Mouse (Mus musculus) kidney, postnatal 4 days (tissue): ENCODE measurements at regions not wholly inside any gene's neighbourhood (a gene's known extent, or its start where the extent isn't known, plus 50 kb on each side); places are given as distances from the start of the nearest gene placed in this dataset.

Experiments
- DNase-seq, 2 experiments: peaks; one replicate each; pipeline ENCODE4 v3.0.0; 2021; ENCODE audit warnings: mixed read lengths in 2 of 2

DNA sequence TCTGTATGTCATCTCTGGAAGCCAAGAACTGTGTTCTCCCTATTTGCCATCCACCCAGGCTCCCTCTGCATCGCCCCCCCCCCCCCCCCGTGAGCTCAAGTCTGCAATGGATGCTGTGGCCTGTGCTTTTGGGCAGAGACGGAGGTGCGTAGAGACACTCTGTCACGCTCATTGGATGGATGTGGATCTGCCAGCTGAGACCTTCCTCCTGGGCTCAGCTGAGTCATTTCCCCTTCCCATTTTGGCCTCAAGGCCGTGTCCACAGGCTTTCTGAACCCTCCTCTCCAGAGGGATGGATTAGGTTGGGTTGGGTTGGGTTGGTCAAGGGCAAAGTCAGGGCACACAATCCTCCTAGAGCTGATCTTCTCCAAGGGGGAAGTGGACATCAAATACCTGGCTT is 72.9 kb upstream of the Sulf2 start:
- DNase-seq: no peak

DNA sequence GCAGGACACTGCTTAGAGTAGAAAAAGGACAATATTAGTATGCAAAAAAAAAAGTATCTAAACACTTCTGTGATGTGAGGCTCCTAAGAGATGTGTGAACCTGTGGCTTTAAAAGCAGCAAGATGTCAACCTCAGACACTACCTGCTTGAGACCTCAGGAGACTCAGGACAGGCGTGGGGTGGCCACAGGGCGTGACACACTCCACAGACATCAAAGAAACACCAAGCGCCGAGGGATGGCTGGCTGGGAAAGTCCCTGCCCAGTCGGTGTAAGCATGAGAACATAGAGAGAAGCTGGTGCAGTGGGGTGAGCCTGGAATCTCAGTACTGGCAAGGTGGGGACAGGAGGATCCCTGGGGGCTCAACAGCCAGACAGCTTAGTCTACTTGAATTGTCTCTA is 72.0 kb upstream of the Sulf2 start:
- DNase-seq: no peak

DNA sequence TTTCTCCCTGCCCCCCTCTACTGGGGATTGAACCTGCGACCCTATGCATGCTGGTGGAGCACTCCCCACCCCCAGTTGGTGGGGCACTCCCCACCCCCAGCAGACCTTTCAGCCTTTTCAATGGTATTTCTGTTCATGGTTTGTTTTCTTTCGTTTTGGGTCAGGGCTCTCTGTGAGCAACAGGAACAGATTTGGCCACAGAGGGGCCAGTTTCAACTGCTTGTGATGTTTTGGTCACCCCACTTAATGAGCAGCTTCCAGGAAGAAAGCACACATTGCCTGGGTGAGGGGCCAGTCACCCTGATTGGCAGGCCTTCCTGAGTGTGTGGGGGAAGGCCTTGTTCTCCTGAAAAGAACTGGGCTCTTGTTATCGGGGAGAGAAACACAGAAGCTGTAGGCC is 71.5 kb upstream of the Sulf2 start:
- DNase-seq: peak; percentile 34 to 45

DNA sequence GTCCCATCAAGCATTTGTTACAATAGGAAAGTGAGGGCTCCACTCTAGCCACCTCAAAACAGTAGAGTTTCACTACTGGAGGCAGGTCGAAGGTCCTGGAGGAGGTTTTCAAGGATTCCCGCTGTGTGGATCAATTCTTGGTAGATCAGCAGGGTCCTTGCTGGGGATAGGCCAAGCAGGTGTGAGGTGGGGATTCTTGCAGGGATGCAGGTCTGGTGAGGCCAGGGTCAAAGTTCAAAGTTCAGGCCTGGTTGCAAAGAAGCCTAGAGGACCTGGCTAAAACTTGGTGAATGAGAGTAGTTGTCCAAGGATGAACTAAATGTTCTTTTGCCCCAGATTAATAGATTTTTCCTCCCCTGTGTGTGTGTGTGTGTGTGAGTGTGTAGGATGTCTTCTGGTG is 70.9 kb upstream of the Sulf2 start:
- no peak for DNase-seq

DNA sequence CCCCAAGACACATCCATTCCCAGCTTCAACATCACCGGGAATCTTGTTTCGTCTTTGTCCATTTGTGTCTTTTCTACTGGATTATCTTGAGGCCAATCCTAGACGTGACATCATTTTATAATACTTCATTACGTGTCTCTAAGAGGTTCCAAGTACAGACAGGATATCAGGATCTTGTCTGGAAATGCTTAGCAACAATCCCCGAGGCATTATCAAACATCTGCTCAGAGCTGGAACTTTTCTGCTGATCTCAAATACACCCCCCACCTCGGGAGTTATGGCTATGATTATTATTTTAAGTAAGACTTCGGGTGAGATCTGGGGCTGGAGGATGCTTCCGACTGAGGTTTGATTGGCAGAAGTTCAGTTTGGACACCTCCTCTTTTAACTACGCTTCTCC is 69.9 kb upstream of the Sulf2 start:
- DNase-seq: no peak

DNA sequence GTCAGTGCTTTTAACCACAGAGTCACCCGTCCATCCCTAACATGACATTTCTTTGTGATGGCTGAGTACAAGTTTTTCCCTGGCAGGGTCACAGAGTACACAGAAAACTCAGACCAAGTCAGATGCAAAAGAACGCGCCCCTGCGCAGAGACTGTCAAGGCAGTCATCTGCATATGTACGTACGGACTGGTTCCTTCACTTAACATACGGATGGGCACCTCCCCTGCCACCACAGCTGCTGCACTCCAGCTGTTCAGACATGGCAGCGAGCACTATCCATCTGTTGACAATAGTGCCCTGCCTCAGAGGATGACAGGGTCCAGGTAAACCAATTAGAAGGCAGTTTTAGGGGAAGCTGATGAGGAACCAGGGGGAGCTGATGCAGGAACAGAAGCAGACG is 63.3 kb upstream of the Sulf2 start:
- DNase-seq: no peak

DNA sequence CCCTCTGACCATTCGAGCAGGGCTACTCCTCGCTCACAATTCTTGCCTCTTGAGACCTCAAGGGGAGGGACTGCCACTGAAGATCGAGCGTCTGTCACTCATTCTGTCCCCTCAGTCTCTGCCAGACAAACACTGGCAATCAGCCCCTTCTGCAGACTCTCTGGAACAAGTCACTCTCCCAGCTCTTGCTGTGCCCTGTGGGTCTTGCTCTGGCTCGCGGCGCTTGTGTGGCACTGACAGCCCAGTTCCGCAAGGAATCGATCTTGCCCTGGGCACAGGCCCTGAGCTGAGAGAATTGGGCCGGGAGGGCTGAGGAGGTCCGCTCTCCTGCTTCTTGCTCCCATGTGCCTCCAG is 61.0 kb upstream of the Sulf2 start:
- no peak for DNase-seq

DNA sequence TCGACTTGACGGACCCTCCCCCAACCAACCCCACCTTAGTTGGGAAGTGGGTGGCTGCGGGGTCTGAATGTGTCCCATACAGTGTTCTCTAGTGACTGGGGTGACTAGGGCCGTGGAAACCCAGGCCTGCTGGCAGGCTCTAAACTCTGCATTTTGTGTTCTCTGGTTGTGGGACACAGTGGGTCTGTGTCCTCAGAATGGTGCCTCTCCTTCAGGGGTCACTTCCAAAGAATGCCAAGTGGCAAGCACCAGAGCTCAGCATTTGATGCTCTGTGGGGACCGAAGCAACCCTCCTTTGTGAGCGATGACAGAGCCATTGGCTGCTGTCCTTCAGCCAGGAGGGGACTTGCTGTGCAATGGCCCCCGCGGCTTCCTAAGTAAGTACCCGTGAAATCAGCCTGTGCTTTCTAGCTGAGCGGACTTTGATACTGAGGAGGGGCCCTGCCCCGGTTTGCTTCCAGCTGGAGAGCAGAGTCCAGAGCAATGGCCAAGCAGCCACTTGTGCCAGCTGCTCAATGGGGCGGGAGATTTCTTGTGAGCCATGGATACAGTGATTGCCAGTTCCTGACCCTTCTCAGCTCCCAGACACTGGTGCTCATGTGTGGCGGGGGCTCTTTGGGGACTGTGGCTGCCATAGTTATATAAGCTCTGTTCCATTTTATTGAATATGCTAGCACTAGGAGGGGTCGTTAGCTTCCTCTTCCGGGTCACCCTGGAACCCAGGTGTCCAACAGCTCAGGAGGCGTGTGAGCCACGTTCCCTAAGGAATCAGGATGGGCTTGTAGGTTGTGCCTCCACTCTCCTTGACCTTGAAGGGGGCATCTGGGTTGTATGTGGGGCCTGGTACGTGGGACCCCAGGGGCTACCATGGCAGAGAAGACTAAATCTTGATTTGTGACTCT is 60.4 kb upstream of the Sulf2 start:
- peak; percentile 59 to 80 for DNase-seq

DNA sequence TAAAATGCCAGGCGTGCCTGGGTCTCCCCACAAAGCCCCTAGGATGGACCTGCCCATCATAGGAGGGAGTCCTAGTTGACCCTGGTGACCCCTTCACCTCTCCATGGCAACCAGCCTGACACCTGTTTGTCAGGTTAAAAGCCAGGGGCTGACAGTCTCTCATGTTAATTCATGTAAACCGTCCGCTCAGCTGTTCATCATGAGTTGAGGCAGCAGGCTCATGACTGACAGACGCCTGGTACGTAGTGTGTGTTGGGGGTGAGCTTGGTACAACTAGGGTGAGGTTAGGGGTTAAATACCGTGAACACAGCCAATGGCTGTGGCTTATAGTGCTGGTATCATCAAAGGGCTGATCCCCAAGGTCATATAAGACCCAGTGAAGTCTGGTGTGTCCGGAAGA is 59.7 kb upstream of the Sulf2 start:
- DNase-seq: no peak

DNA sequence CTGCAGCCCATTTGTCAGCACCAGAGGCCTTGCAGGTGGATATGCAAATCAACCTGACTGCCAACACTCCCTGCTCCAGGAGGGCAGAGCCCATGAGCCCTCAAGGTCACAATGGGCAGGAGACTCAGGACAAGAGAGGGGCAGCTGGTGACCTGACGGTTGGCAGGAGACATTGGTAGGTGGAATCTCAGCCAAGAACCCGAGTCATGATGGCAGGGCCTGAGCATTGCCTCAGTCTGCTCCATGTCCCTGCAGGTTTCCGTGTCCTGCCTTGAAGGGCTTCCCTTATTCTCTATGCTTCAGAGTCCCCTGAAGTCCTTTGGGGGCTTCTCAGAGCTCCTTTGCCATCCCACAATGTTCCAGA is 51.7 kb upstream of the Sulf2 start:
- DNase-seq: no peak

DNA sequence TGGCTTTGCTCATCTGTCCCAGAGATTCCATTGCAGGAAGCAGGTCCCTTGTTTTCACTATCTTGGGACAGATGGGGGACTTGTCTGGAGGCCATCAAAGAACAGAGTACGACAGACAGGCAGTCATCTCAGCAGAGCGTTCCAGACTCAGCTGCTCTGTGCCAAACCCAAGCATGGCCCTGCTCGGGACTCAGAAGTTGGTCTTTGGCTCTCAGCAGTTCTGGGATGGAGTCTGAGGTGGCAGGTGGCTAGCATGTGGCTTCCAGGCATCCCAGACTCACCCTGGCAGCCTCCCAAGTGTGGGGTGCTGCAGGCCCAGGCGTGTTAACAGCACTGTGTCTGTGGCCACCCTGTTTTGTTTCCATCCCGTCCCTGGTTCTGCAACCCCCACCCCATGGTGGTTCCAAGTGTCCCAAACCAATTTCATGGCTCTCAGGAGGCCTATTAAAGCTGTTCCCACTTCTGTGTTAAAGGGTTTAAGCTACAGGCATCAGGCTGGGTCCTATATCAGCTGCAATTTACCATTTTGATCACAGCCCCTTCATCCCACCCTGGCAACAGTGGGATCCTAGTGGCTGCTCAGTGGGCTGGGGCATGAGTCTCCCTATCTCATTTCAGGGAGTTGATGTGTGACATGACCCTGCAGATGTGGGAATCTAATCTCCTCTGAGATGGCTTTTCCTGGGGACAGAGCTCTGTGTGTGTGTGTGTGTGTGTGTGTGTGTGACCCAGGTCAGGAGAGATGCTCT is 51.1 kb upstream of the Sulf2 start:
- no peak for DNase-seq
